Mouse (Mus musculus): ENCODE measurements around the gene Prkar2b. TPM values are rescaled to one million over a fixed set of nuclear protein-coding genes. Genes with fewer than 3 reads are reported as not detected.

Gene Prkar2b
- polyA plus RNA-seq, 1 experiment from 2014 or later: 17.4 TPM

- no peaks in the 10 kb centered on the region for H3K27me3 ChIP-seq (ENCODE audit: insufficient read depth, low read length)
- no peak for ATAC-seq (ENCODE audit: low FRiP score, low TSS enrichment)
Measured at GRCm38 (mm10) chr12:32066004-32066403, 4.9 kb upstream of the Prkar2b start.

GRCm38 (mm10) chr12:32060247-32061089, 628 bp downstream of the Prkar2b start:
- Histone ChIP-seq H3K9me3 (ENCODE audit: low read length) (no peaks in the 10 kb centered on the region), H3K4me1 (ENCODE audit: insufficient read depth, low read length) (0 out of 2 replicates have a peak, but pooled peaks cover 3% of the 10 kb centered on the region), H3K36me3 (ENCODE audit: insufficient read depth, low read length) (no peaks in the 10 kb centered on the region), H3K27ac (ENCODE audit: low read length) (peak overlapping the region; percentile 86), H3K4me3 (ENCODE audit: low read length) (peak overlapping the region; percentile 66), H3K9ac (replicated peaks; ENCODE audit: low read length) (peak overlapping the region; percentile 75), H3K27me3 (ENCODE audit: insufficient read depth, low read length) (no peaks in the 10 kb centered on the region), H3K4me2 (replicated peaks; ENCODE audit: low read depth, low read length) (peak overlapping the region; percentile 81)
- peak; percentile 87 for ATAC-seq (ENCODE audit: low FRiP score, low TSS enrichment)
- WGBS: under 1% methylated on average over 53 of the region's 66 CpGs

More at GRCm38 (mm10) chr12:32066004-32066403, 4.9 kb upstream of the Prkar2b start:
- Histone ChIP-seq H3K4me3 (ENCODE audit: low read length) (no peak overlapping the region), H3K36me3 (ENCODE audit: insufficient read depth, low read length) (no peaks in the 10 kb centered on the region), H3K27ac (ENCODE audit: low read length) (no peak overlapping the region), H3K4me2 (replicated peaks; ENCODE audit: low read depth, low read length) (no peak overlapping the region), H3K4me1 (ENCODE audit: insufficient read depth, low read length) (no peaks in the 10 kb centered on the region), H3K9me3 (ENCODE audit: low read length) (no peaks in the 10 kb centered on the region), H3K9ac (replicated peaks; ENCODE audit: low read length) (no peak overlapping the region)
- 29% methylated on average over 5 of the region's 5 CpGs for WGBS

- peak overlapping the region; percentile 81 for H3K4me2 ChIP-seq (replicated peaks; ENCODE audit: low read depth, low read length)
- no peak for ATAC-seq (ENCODE audit: low FRiP score, low TSS enrichment)
- H3K9me3 ChIP-seq (ENCODE audit: low read length): no peaks in the 10 kb centered on the region
- 0 out of 2 replicates have a peak, but pooled peaks cover 3% of the 10 kb centered on the region for H3K4me1 ChIP-seq (ENCODE audit: insufficient read depth, low read length)
- H3K27me3 ChIP-seq (ENCODE audit: insufficient read depth, low read length): no peaks in the 10 kb centered on the region
- no peak overlapping the region for H3K9ac ChIP-seq (replicated peaks; ENCODE audit: low read length)
- H3K27ac ChIP-seq (ENCODE audit: low read length): no peak overlapping the region
- no peaks in the 10 kb centered on the region for H3K36me3 ChIP-seq (ENCODE audit: insufficient read depth, low read length)
- WGBS: 29% methylated on average over 6 of the region's 6 CpGs
- H3K4me3 ChIP-seq (ENCODE audit: low read length): peak overlapping the region; percentile 66; the same call in 1 of the 2 replicates
Measured at GRCm38 (mm10) chr12:32059707-32060106, 1.4 kb downstream of the Prkar2b start.

GRCm38 (mm10) chr12:32059135-32059534, 2.0 kb downstream of the Prkar2b start:
- no peak for ATAC-seq (ENCODE audit: low FRiP score, low TSS enrichment)
- WGBS: 83% methylated on average over 2 of the region's 2 CpGs
- no peaks in the 10 kb centered on the region for H3K27me3 ChIP-seq (ENCODE audit: insufficient read depth, low read length)
- no peak overlapping the region for H3K4me3 ChIP-seq (ENCODE audit: low read length)
- no peak overlapping the region for H3K4me2 ChIP-seq (replicated peaks; ENCODE audit: low read depth, low read length)
- peaks cover 7% of the 10 kb centered on the region; the same call in 1 of the 2 replicates for H3K4me1 ChIP-seq (ENCODE audit: insufficient read depth, low read length)
- no peak overlapping the region for H3K9ac ChIP-seq (replicated peaks; ENCODE audit: low read length)
- no peaks in the 10 kb centered on the region for H3K36me3 ChIP-seq (ENCODE audit: insufficient read depth, low read length)
- H3K9me3 ChIP-seq (ENCODE audit: low read length): no peaks in the 10 kb centered on the region
- H3K27ac ChIP-seq (ENCODE audit: low read length): no peak overlapping the region

- no peak overlapping the region for H3K4me3 ChIP-seq (ENCODE audit: low read length)
- H3K36me3 ChIP-seq (ENCODE audit: insufficient read depth, low read length): no peaks in the 10 kb centered on the region
- no peak for ATAC-seq (ENCODE audit: low FRiP score, low TSS enrichment)
- H3K4me2 ChIP-seq (replicated peaks; ENCODE audit: low read depth, low read length): no peak overlapping the region
- no peak overlapping the region for H3K27ac ChIP-seq (ENCODE audit: low read length)
- H3K4me1 ChIP-seq (ENCODE audit: insufficient read depth, low read length): peaks cover 13% of the 10 kb centered on the region; the same call in 1 of the 2 replicates
- no peaks in the 10 kb centered on the region for H3K27me3 ChIP-seq (ENCODE audit: insufficient read depth, low read length)
- no peak overlapping the region for H3K9ac ChIP-seq (replicated peaks; ENCODE audit: low read length)
- WGBS: 82% methylated on average over 12 of the region's 12 CpGs
- no peaks in the 10 kb centered on the region for H3K9me3 ChIP-seq (ENCODE audit: low read length)
Measured at GRCm38 (mm10) chr12:32057461-32058199, 3.5 kb downstream of the Prkar2b start.

- Histone ChIP-seq H3K4me3 (ENCODE audit: low read length) (no peak overlapping the region), H3K9me3 (ENCODE audit: low read length) (no peaks in the 10 kb centered on the region), H3K36me3 (ENCODE audit: insufficient read depth, low read length) (no peaks in the 10 kb centered on the region), H3K9ac (replicated peaks; ENCODE audit: low read length) (no peak overlapping the region), H3K4me2 (replicated peaks; ENCODE audit: low read depth, low read length) (no peak overlapping the region), H3K27ac (ENCODE audit: low read length) (no peak overlapping the region), H3K4me1 (ENCODE audit: insufficient read depth, low read length) (peaks cover 13% of the 10 kb centered on the region; the same call in 1 of the 2 replicates), H3K27me3 (ENCODE audit: insufficient read depth, low read length) (no peaks in the 10 kb centered on the region)
- ATAC-seq (ENCODE audit: low FRiP score, low TSS enrichment): no peak
- WGBS: 93% methylated on average over 3 of the region's 3 CpGs
Measured at GRCm38 (mm10) chr12:32055797-32056196, 5.3 kb downstream of the Prkar2b start.

GRCm38 (mm10) chr12:32054476-32055166, 6.5 kb downstream of the Prkar2b start:
- H3K36me3 ChIP-seq (ENCODE audit: insufficient read depth, low read length): no peaks in the 10 kb centered on the region
- H3K27ac ChIP-seq (ENCODE audit: low read length): no peak overlapping the region
- no peak overlapping the region for H3K9ac ChIP-seq (replicated peaks; ENCODE audit: low read length)
- H3K9me3 ChIP-seq (ENCODE audit: low read length): no peaks in the 10 kb centered on the region
- H3K4me2 ChIP-seq (replicated peaks; ENCODE audit: low read depth, low read length): no peak overlapping the region
- H3K4me3 ChIP-seq (ENCODE audit: low read length): no peak overlapping the region
- 54% methylated on average over 9 of the region's 9 CpGs for WGBS
- 0 out of 2 replicates have a peak, but pooled peaks have one; percentile 31 for ATAC-seq (ENCODE audit: low FRiP score, low TSS enrichment)
- no peaks in the 10 kb centered on the region for H3K27me3 ChIP-seq (ENCODE audit: insufficient read depth, low read length)
- H3K4me1 ChIP-seq (ENCODE audit: insufficient read depth, low read length): peaks cover 10% of the 10 kb centered on the region; the same call in 1 of the 2 replicates

GRCm38 (mm10) chr12:32053637-32054366, 7.3 kb downstream of the Prkar2b start:
- Histone ChIP-seq H3K4me2 (replicated peaks; ENCODE audit: low read depth, low read length) (no peak overlapping the region), H3K27me3 (ENCODE audit: insufficient read depth, low read length) (no peaks in the 10 kb centered on the region), H3K4me1 (ENCODE audit: insufficient read depth, low read length) (peaks cover 10% of the 10 kb centered on the region; the same call in 1 of the 2 replicates), H3K9ac (replicated peaks; ENCODE audit: low read length) (no peak overlapping the region), H3K4me3 (ENCODE audit: low read length) (no peak overlapping the region), H3K36me3 (ENCODE audit: insufficient read depth, low read length) (no peaks in the 10 kb centered on the region), H3K27ac (ENCODE audit: low read length) (no peak overlapping the region), H3K9me3 (ENCODE audit: low read length) (no peaks in the 10 kb centered on the region)
- WGBS: 56% methylated on average over 11 of the region's 11 CpGs
- peak; percentile 19; the same call in 1 of the 2 replicates for ATAC-seq (ENCODE audit: low FRiP score, low TSS enrichment)

GRCm38 (mm10) chr12:32052882-32053281, 8.2 kb downstream of the Prkar2b start:
- Histone ChIP-seq H3K4me2 (replicated peaks; ENCODE audit: low read depth, low read length) (no peak overlapping the region), H3K4me1 (ENCODE audit: insufficient read depth, low read length) (peaks cover 10% of the 10 kb centered on the region; the same call in 1 of the 2 replicates), H3K9me3 (ENCODE audit: low read length) (no peaks in the 10 kb centered on the region), H3K9ac (replicated peaks; ENCODE audit: low read length) (no peak overlapping the region), H3K27ac (ENCODE audit: low read length) (no peak overlapping the region), H3K27me3 (ENCODE audit: insufficient read depth, low read length) (no peaks in the 10 kb centered on the region), H3K4me3 (ENCODE audit: low read length) (no peak overlapping the region), H3K36me3 (ENCODE audit: insufficient read depth, low read length) (no peaks in the 10 kb centered on the region)
- WGBS: 79% methylated on average over 4 of the region's 4 CpGs
- no peak for ATAC-seq (ENCODE audit: low FRiP score, low TSS enrichment)
